Mouse (Mus musculus) CH12.LX (cell line): ENCODE results near the gene Mctp1. TPM values are rescaled to one million over a fixed set of nuclear protein-coding genes. Genes with fewer than 3 reads are reported as not detected.

Experiments
- DNase-seq: peaks from one replicate; pipeline ENCODE4 v3.0.0-alpha.2; 2013; ENCODE audit errors: extremely low read depth
- H3K27ac ChIP-seq: 2 replicates; pipeline ENCODE4 v1.5.1; 2012; ENCODE audit warnings: low read depth, mild to moderate bottlenecking, control low read depth, moderate library complexity; ENCODE audit not compliant: insufficient read depth
- H3K27me3 ChIP-seq: replicated peaks from 2 replicates; pipeline ENCODE3; 2012; ENCODE audit warnings: inconsistent platforms
- H3K36me3 ChIP-seq, 2 experiments: replicated peaks in 1 of 2; 2 replicates each; pipeline versions ENCODE3 to v1.6.1; 2012; ENCODE audit warnings: inconsistent platforms in 1 of 2, low read length in 1 of 2, mild to moderate bottlenecking in 1 of 2, mixed read lengths in 1 of 2, moderate library complexity in 1 of 2; ENCODE audit not compliant: control insufficient read depth in 1 of 2, insufficient read depth in 1 of 2
- H3K4me1 ChIP-seq, 2 experiments: 2 replicates each; pipeline ENCODE4 v1.6.1; 2012; ENCODE audit warnings: inconsistent platforms in 1 of 2, moderate library complexity in 1 of 2; ENCODE audit not compliant: insufficient read depth in 2 of 2, control insufficient read depth in 1 of 2
- H3K4me2 ChIP-seq: 2 replicates; pipeline ENCODE4 v1.6.1; 2012; ENCODE audit warnings: low read depth, mild to moderate bottlenecking, control low read depth; ENCODE audit not compliant: poor library complexity, insufficient read depth, severe bottlenecking
- H3K4me3 ChIP-seq, 3 experiments: fragments of 150-350 bp in 1 of 3; sonication (generic) in 1 of 3; replicated peaks in 1 of 3; 2 replicates each; pipeline versions ENCODE3 to v1.5.1; 2011 to 2012; ENCODE audit warnings: low read depth in 2 of 3, low read length in 2 of 3, mild to moderate bottlenecking in 2 of 3, moderate library complexity in 2 of 3, control low read depth in 1 of 3, improper control_type of control experiment in 1 of 3, inconsistent platforms in 1 of 3, mixed read lengths in 1 of 3; ENCODE audit not compliant: poor library complexity in 1 of 3
- H3K79me2 ChIP-seq: replicated peaks from 2 replicates; pipeline ENCODE4 v1.6.1; 2012; ENCODE audit warnings: mild to moderate bottlenecking, moderate library complexity; ENCODE audit not compliant: control insufficient read depth, poor library complexity, insufficient read depth, severe bottlenecking; ENCODE audit errors: extremely low read depth
- H3K9ac ChIP-seq: 2 replicates; pipeline ENCODE4 v1.6.1; 2012; ENCODE audit warnings: low read depth, mild to moderate bottlenecking, control low read depth, moderate library complexity; ENCODE audit not compliant: insufficient read depth
- H3K9me3 ChIP-seq: replicated peaks from 2 replicates; pipeline ENCODE3; 2012; ENCODE audit warnings: low read length, inconsistent platforms, mixed read lengths
- BHLHE40 ChIP-seq: IDR thresholded peaks from 2 replicates; pipeline ENCODE4 v1.6.1; 2011; ENCODE audit warnings: mild to moderate bottlenecking, low read depth, low read length, improper control_type of control experiment
- CHD1 ChIP-seq: IDR thresholded peaks from 2 replicates; pipeline ENCODE4 v1.6.1; 2012; ENCODE audit warnings: low read depth, low read length, improper control_type of control experiment, inconsistent platforms
- CHD2 ChIP-seq: IDR thresholded peaks from 2 replicates; pipeline ENCODE4 v1.6.1; 2011; ENCODE audit warnings: low read length, improper control_type of control experiment
- CTCF ChIP-seq, 2 experiments: IDR thresholded peaks in 1 of 2; conservative IDR thresholded peaks in 1 of 2; 2 replicates each; pipeline ENCODE4 v1.5.1; 2011 to 2012; ENCODE audit warnings: low read depth in 2 of 2, low read length in 2 of 2, improper control_type of control experiment in 1 of 2, inconsistent platforms in 1 of 2, mild to moderate bottlenecking in 1 of 2, moderate library complexity in 1 of 2
- ELF1 ChIP-seq: IDR thresholded peaks from 2 replicates; pipeline ENCODE4 v1.6.1; 2014; ENCODE audit warnings: low read depth, mild to moderate bottlenecking, inconsistent platforms, low read length, improper control_type of control experiment
- ETS1 ChIP-seq: conservative IDR thresholded peaks from 2 replicates; pipeline ENCODE4 v1.6.1; 2012; ENCODE audit warnings: low read depth, mild to moderate bottlenecking, inconsistent platforms, low read length, improper control_type of control experiment, moderate library complexity
- GABPA ChIP-seq: IDR thresholded peaks from 2 replicates; pipeline ENCODE4 v1.6.1; 2012; ENCODE audit warnings: low read depth, low read length, improper control_type of control experiment, inconsistent platforms; ENCODE audit not compliant: insufficient replicate concordance
- HCFC1 ChIP-seq: IDR thresholded peaks from 2 replicates; pipeline ENCODE4 v1.6.1; 2012; ENCODE audit warnings: low read depth, mild to moderate bottlenecking, inconsistent platforms, low read length, improper control_type of control experiment
- IRF4 ChIP-seq: IDR thresholded peaks from 2 replicates; pipeline ENCODE4 v1.6.1; 2014; ENCODE audit warnings: low read depth, mild to moderate bottlenecking, inconsistent platforms, low read length, improper control_type of control experiment
- JUND ChIP-seq: conservative IDR thresholded peaks from 2 replicates; pipeline ENCODE4 v1.6.1; 2011; ENCODE audit warnings: low read depth, low read length, improper control_type of control experiment
- MAFK ChIP-seq: IDR thresholded peaks from 2 replicates; pipeline ENCODE4 v1.6.1; 2011; ENCODE audit warnings: low read length, improper control_type of control experiment; ENCODE audit not compliant: insufficient replicate concordance
- MAX ChIP-seq: IDR thresholded peaks from 2 replicates; pipeline ENCODE4 v1.6.1; 2011; ENCODE audit warnings: low read length, improper control_type of control experiment
- MEF2A ChIP-seq: IDR thresholded peaks from 2 replicates; pipeline ENCODE4 v1.6.1; 2014; ENCODE audit warnings: low read depth, mild to moderate bottlenecking, inconsistent platforms, low read length, improper control_type of control experiment, borderline replicate concordance
- MXI1 ChIP-seq: IDR thresholded peaks from 2 replicates; pipeline ENCODE4 v1.6.1; 2011; ENCODE audit warnings: mild to moderate bottlenecking, low read depth, low read length, improper control_type of control experiment
- MYC ChIP-seq: IDR thresholded peaks from 2 replicates; pipeline ENCODE4 v1.6.1; 2011; ENCODE audit warnings: low read depth, mild to moderate bottlenecking, improper control_type of control experiment, low read length
- NELFE ChIP-seq: IDR thresholded peaks from 2 replicates; pipeline ENCODE4 v1.6.1; 2011; ENCODE audit warnings: low read depth, low read length, improper control_type of control experiment
- NRF1 ChIP-seq: IDR thresholded peaks from 2 replicates; pipeline ENCODE4 v1.6.1; 2014; ENCODE audit warnings: low read depth, mild to moderate bottlenecking, inconsistent platforms, low read length, improper control_type of control experiment, moderate library complexity
- PAX5 ChIP-seq: IDR thresholded peaks from 2 replicates; pipeline ENCODE4 v1.6.1; 2012; ENCODE audit warnings: low read length, inconsistent platforms, mixed read lengths
- POLR2A ChIP-seq: IDR thresholded peaks from 2 replicates; pipeline ENCODE4 v1.6.1; 2011; ENCODE audit warnings: low read depth, mild to moderate bottlenecking, improper control_type of control experiment, low read length
- POLR2AphosphoS2 ChIP-seq: IDR thresholded peaks from 2 replicates; pipeline ENCODE4 v1.6.1; 2011; ENCODE audit warnings: low read depth, low read length, improper control_type of control experiment
- RAD21 ChIP-seq: IDR thresholded peaks from 2 replicates; pipeline ENCODE4 v1.6.1; 2011; ENCODE audit warnings: low read depth, mild to moderate bottlenecking, low read length, improper control_type of control experiment, moderate library complexity
- RCOR1 ChIP-seq: conservative IDR thresholded peaks from 2 replicates; pipeline ENCODE4 v1.6.1; 2012; ENCODE audit warnings: low read depth, mild to moderate bottlenecking, inconsistent platforms, low read length, improper control_type of control experiment
- SIN3A ChIP-seq: IDR thresholded peaks from 2 replicates; pipeline ENCODE4 v1.6.1; 2012; ENCODE audit warnings: low read length, improper control_type of control experiment, inconsistent platforms
- TBP ChIP-seq: conservative IDR thresholded peaks from 2 replicates; pipeline ENCODE4 v1.6.1; 2011; ENCODE audit warnings: low read depth, low read length, improper control_type of control experiment
- UBTF ChIP-seq: IDR thresholded peaks from 2 replicates; pipeline ENCODE4 v1.6.1; 2012; ENCODE audit warnings: low read depth, mild to moderate bottlenecking, inconsistent platforms, low read length, improper control_type of control experiment, moderate library complexity
- ZMIZ1 ChIP-seq: IDR thresholded peaks from 2 replicates; pipeline ENCODE4 v1.6.1; 2012; ENCODE audit warnings: low read depth, mild to moderate bottlenecking, inconsistent platforms, low read length, improper control_type of control experiment
- ZNF384 ChIP-seq: IDR thresholded peaks from 2 replicates; pipeline ENCODE4 v1.6.1; 2012; ENCODE audit warnings: low read depth, low read length, improper control_type of control experiment, inconsistent platforms
- dilution Hi-C: fragments of 300-500 bp; cut with MboI; formaldehyde crosslinking; loops from 2 replicates; pipeline ENCODE4 v1.14.3; 2020; ENCODE audit warnings: low sequenced_read_pairs; ENCODE audit not compliant: extremely low pct_unique_long_range_greater_than_20kb, extremely low pct_ligation_motif_present
- in situ Hi-C: fragments of 300-500 bp; cut with MboI; formaldehyde crosslinking; loops from 3 replicates; pipeline ENCODE4 v1.14.3; 2019; ENCODE audit warnings: low sequenced_read_pairs, low pct_ligation_motif_present, low pct_unique_long_range_greater_than_20kb, mixed read lengths
- polyA plus RNA-seq: library from polyadenylated mRNA; unstranded; fragments of >175 nt; gene quantifications from 2 replicates; pipeline ENCODE4 v1.2.1, GENCODE M21; 2012; ENCODE audit warnings: low read depth; ENCODE audit not compliant: insufficient read length
- total RNA-seq, 2 experiments: library from RNA; depleted of rRNA; stranded (reverse); fragments of 300-350 nt in 1 of 2; fragments of >200 nt in 1 of 2; gene quantifications; 2 replicates each; pipeline ENCODE4 v1.2.3; 2012 to 2014

The Mctp1 gene
- total and polyA plus RNA-seq, 3 experiments: 3.0 to 5.3 (median 3.7) TPM

GRCm38 (mm10) chr13:76929152-76929551 lies 544.8 kb downstream of the Mctp1 start:
- no peak for DNase-seq
- Histone ChIP-seq H3K27ac (no peak overlapping the region), H3K27me3 (no peaks in the 10 kb centered on the region), H3K36me3 (no peaks in the 10 kb centered on the region)
- no peak for TF ChIP-seq MYC
- TF ChIP-seq POLR2A: no peak
- TF ChIP-seq MAX: no peak
- TF ChIP-seq TBP: no peak
- no peak for TF ChIP-seq ZMIZ1
- TF ChIP-seq UBTF: no peak
- no peak for TF ChIP-seq BHLHE40
- no peak for TF ChIP-seq MXI1
- no peak for TF ChIP-seq ETS1
- TF ChIP-seq, all 38 proteins: peak for 0
- Histone ChIP-seq H3K79me2 (no peaks in the 10 kb centered on the region), H3K9me3 (no peaks in the 10 kb centered on the region), H3K4me1 (no peaks in the 10 kb centered on the region), H3K4me2 (no peak overlapping the region), H3K4me3 (no peak overlapping the region), H3K9ac (no peak overlapping the region)
- dilution Hi-C loops (no loop called here), in situ Hi-C loops (no loop called here)

- Histone ChIP-seq H3K27ac (no peak overlapping the region), H3K27me3 (no peaks in the 10 kb centered on the region), H3K4me1 (no peaks in the 10 kb centered on the region), H3K4me2 (no peak overlapping the region), H3K9me3 (no peaks in the 10 kb centered on the region), H3K4me3 (no peak overlapping the region), H3K36me3 (no peaks in the 10 kb centered on the region), H3K79me2 (no peaks in the 10 kb centered on the region), H3K9ac (no peak overlapping the region)
- in situ Hi-C loops (no loop called here), dilution Hi-C loops (no loop called here)
- no peak for TF ChIP-seq MAX
- TF ChIP-seq NRF1: no peak
- TF ChIP-seq ZNF384: no peak
- TF ChIP-seq IRF4: no peak
- no peak for TF ChIP-seq UBTF
- no peak for TF ChIP-seq BHLHE40
- no peak for TF ChIP-seq SIN3A
- TF ChIP-seq TBP: no peak
- no peak for TF ChIP-seq POLR2A
- TF ChIP-seq RAD21: no peak
- TF ChIP-seq JUND: no peak
- no peak for TF ChIP-seq NELFE
- DNase-seq: no peak
Observed at GRCm38 (mm10) chr13:76932933-76933332, 548.6 kb downstream of the Mctp1 start.

- Histone ChIP-seq H3K9me3 (no peaks in the 10 kb centered on the region), H3K9ac (no peak overlapping the region), H3K27ac (no peak overlapping the region), H3K4me3 (no peak overlapping the region), H3K4me1 (no peaks in the 10 kb centered on the region), H3K27me3 (no peaks in the 10 kb centered on the region), H3K4me2 (no peak overlapping the region), H3K79me2 (no peaks in the 10 kb centered on the region), H3K36me3 (no peaks in the 10 kb centered on the region)
- TF ChIP-seq HCFC1 (no peak), ELF1 (no peak), MAX (no peak), CTCF (conservative IDR thresholded peaks at IDR 0.05 in 1 of 2, IDR thresholded peaks at IDR 0.05 in 1 of 2; ENCODE audit: low read depth in 2 of 2, low read length in 2 of 2) (no peak), RCOR1 (no peak), ZMIZ1 (no peak), POLR2AphosphoS2 (no peak), CHD1 (no peak), PAX5 (no peak), NELFE (no peak), MEF2A (no peak), CHD2 (no peak), TBP (no peak), IRF4 (no peak), MAFK (no peak), UBTF (no peak), POLR2A (no peak), GABPA (no peak), BHLHE40 (no peak), ETS1 (no peak)
- in situ Hi-C loops: no loop called here
- dilution Hi-C loops: no loop called here
- DNase-seq: no peak
Observed at GRCm38 (mm10) chr13:76949234-76949633, 564.9 kb downstream of the Mctp1 start.
